Mouse (Mus musculus) erythroblast, embryonic 14.5 days (primary cell): Measurements from ENCODE around the gene Hoxb7.

Source experiments
- GATA1 ChIP-seq: IDR thresholded peaks from 2 replicates; pipeline ENCODE4 v1.6.1; 2012; ENCODE audit warnings: low read length, inconsistent platforms, mixed read lengths
- TAL1 ChIP-seq: IDR thresholded peaks from 3 replicates; pipeline ENCODE4 v1.6.1; 2012; ENCODE audit warnings: low read length, inconsistent platforms, mixed read lengths

- TF ChIP-seq GATA1 (no peak), TAL1 (no peak)
Measured at GRCm38 (mm10) chr11:96301064-96301431, 14.6 kb downstream of the Hoxb7 start.
